Mouse (Mus musculus) kidney, postnatal 4 days (tissue): ENCODE data around the gene Traf7.
A peak's percentile ranks its signal among the peaks of the same experiment; 100 is the strongest.

Experiments
- DNase-seq, 2 experiments: peaks; one replicate each; pipeline ENCODE4 v3.0.0; 2021; ENCODE audit warnings: mixed read lengths in 2 of 2

Traf7 gene

DNA sequence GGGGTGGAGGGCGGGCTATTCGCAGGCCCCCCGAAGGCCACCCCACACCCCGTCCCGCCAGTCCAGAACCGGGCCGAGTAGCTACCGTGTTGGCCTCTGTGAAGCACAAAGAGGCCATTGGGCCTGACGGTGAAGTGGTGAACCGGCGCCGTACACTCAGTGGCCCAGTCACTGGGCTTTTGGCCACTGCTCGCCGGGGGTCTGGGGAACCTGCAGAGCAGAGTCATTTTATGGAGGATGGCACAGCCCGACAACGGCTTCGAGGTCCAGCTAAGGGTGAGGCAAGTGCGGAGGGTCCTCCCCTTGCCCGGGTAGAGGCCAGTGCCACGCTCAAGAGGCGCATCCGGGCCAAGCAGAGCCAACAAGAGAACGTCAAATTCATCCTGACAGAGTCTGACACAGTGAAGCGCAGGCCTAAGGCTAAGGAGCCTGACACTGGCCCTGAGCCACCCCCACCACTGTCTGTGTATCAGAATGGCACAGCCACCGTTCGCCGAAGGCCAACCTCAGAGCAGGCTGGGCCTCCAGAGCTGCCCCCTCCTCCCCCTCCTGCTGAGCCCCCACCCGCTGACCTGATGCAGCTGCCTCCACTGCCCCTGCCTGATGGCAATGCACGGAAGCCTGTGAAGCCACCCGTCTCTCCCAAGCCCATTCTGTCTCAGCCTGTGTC, 22.3 kb downstream of the Traf7 start:
- no peak for DNase-seq

DNA sequence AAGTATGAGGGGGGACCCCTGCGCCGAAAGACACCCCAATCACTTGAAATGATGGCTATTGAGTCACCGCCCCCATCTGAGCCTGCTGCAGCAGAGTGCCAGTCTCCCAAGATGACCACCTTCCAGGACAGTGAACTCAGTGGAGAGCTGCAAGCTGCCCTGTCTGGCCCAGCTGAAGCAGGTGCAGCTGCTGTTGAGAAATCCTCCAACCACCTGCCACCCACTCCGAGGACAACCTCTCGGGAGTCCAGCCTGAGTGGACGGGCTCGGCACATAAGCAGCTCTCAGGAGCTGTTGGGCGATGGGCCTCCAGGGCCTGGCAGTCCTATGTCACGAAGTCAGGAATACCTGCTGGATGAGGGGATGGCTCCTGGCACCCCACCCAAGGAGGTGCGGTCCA, 23.7 kb downstream of the Traf7 start:
- no peak for DNase-seq

DNA sequence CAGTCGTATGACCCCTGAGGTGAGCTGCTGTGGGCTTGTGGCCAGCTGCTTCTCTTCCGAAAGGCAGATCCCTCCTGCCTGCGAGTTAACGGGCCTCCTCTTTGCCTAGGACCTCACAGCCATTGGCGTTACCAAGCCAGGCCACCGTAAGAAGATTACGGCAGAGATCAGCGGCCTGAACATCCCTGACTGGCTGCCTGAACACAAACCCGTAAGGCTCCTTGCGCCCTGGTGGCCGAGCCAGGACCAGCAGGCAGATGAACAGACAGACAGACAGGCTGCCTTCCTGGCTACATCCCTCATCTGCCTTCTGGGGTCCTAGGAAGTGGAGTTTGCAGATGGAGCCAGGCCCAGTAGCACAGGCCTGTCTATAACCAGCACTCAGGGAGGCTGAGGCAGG, 25.5 kb downstream of the Traf7 start:
- DNase-seq: peak in 1 of 2 experiments; percentile 35

DNA sequence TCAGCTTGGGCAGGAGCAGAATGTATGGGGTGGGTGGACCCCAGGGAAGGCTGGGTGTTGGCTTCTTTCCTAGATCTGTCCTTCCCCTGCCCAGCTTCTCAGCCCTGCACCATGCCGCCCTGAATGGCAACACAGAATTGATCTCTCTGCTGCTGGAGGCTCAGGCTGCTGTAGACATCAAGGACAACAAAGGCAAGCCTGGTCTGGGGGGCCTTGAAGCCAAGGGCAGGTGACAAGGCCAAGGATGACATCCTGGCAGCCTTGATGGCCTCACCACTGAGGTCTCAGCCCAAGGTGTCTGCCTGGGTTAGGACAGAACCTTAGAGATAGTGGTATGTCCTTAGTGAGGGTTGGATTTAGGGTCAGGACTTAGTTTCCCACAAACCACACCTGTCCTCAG, 31.7 kb downstream of the Traf7 start:
- no peak for DNase-seq

DNA sequence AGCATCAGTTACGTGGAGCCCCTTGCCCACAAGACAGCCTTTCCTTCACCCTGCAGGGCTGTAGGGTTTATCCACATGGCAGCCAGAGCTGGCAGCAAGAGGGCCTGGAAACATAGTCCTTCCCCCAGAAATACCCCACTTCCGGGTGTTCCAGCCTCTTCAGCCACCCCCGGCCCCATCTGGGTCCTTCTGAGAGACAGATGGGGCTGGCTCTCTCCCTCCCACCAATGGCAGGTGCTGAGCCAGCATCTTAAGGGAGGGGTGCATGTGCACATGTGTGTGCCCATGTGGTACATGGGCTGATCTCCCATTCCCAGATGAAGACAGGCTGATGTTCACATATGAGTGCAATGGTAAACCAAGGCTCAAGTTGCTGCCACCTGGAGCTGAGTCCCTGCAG, 32.3 kb downstream of the Traf7 start:
- DNase-seq: no peak

DNA sequence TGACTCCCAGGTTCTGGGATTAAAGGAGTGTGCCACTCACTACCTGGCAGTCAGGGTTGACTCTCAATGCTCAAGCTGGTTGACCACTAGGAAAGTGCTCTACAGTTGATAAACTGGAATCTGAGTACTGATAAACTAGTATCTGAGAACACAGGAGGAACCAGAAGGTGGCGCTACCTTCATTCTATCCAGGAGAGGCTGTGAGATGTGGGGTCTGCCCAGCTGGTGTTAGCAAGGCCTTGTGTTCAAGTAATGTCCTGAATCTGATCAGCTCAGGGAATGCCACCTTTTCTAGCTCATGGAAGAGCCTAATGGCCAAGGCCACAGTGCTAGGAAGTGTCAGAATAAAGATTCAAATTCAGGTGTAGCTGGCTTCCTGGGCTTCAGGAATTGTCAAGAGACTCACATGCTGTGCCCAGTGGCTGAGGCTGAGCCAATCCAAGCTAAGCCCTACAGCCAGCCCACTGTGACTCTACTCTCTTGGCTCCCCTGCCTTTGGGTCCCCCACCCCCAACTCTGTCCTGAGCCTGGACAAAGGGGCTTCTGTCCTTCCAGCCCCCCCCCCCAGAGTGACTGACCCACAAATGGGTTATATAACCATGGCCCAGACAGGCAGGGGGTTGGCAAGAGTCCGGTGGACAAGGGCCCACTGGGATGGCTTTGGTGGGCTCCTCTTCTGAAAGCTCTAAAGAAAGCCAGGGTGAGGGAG, 33.0 kb downstream of the Traf7 start:
- peak; percentile 69 to 75 for DNase-seq

DNA sequence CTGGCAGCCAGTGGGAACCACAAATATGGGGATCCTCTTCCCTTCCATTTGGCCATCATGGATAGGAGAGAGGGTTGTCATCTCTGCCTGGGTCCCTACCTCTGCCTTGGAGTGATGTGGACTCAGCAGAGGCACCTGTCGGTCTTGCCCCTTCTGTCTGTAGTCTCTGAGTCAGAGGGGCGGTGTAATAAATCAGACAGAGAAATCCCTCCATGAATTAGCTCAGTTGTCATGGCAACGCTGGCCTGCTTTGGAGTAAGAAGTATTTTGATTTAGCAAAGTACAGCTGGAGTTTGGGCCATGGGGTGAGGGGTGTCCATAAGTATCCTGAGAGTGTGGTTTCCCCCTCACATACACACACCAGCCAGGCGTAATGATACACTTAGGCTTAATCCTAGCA, 37.3 kb downstream of the Traf7 start:
- peak in 1 of 2 experiments; percentile 51 for DNase-seq

DNA sequence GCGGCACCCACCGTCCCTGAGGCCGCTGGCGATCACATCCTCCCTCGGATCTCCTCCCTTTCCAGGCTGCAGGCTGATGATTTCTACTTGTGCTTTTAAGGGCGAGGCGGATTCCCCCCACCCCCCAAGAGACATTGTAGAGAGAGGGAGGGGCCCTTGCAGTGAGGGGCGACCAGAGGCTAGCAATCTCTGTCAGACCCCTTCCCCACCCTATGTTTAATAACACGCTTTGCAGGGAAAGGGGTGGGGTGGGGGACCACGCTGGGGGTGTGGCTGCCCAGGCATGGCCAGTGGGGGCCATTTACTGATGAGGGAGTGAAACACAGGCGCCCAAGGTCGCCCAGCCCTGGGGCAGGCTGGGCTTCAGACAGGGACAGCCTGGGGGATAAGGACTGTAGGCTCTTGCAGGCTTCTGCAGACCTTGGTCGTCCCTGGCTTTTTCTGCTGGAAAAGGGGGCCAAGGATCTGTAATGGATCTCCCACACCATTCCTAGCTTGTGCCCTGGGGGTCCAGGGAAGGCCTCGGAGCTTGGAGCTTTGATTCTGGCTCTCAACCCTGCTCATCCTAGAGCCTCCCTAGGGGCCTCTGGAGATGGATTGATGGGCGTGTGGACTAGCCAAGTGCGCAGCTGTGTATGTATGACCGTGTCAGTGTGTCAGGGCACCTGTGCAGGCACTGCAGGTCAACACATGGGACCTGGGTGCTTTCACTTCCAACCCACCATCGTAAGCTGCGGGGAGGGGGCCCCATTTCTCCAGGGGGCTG, 38.3 kb downstream of the Traf7 start:
- no peak for DNase-seq

DNA sequence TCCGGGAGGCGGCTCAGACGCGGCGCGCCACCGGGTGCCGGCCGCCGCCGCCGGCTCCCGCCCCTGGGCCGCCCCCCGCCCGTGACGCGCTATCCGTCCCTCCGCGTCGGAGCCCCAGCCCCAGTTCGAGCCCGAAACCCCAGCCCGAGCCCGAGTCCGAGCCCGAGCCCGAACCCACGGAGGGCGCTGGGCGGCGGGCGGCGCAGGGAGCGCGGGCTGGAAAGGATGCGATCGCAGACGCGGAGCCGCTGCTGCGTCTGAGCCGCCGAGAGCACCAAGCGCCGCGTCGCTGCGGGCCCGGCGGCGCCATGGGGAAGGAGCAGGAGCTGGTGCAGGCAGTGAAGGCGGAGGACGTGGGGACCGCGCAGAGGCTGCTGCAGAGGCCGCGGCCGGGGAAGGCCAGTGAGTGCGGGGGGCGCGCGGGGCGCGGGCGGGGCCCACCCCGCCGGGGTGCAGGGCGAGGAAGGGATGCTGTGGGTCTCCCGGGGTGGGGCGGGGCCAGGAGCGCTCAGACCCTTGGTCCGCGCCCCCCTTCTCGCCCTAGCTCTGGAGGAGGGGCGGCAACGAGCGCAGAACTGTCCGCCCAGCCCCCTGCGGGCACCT, 39.0 kb downstream of the Traf7 start:
- peak; percentile 58 to 72 for DNase-seq

DNA sequence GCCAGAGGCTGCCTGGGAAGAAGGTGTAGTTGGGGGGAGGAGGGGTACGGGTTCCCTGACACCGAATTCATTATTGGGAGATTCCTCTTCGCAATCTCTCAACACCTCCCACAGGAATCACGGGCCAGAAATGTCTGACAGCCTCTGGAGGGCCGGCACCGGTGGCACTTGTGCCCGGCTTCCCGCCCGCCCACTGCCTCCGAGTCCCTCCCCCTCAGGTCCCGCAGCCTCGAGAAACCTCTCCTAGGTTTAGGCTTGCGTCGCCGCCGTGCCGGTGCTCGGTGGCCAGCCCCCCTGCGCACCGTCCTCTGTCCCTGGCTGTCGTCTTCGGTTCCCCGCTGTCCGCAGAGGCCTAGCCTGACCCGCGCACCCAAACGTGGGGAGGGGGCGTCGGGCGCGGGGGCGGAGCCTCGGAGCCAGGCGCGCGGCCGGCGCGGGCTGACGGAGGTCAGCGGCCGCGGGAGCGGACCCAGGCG, 39.5 kb downstream of the Traf7 start, which contains the start of gene Caskin1:
TSS of gene Caskin1 (plus strand) at position 416 of the 476 bp plus-strand sequence.
- DNase-seq: peak; percentile 52 to 70

DNA sequence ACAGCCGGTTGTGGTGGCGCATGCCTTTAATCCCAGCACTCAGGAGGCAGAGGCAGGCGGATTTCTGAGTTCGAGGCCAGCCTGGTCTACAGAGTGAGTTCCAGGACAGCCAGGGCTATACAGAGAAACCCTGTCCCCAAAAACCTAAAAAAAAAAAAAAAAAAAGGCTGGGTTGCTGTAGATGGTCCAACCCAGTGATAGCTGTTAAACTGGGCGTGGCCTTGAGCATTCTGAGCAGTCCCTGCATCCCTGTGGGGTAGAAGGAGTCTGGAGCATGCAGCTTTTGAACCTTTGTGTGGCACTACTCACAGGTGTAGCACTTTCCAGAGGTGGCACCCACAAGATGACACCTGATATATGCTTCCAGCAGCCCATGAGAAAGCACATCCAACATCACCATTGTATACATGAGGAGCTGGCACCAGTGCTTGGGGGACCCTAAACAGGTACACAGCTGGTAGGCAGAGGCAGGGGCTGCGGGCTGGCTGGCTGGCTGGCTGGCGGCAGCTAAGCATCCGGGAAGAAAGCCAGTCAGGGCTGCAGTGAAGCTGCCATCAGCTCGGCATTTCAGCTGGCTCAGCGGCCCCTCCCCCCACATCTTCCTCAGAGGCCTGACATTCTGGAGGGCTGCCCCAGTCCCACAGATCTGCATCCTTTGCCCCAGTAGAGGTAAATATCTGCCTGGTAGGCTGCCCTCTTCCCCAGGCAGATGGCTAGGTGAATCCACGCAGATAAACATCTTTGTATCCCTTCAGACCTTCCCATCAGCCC, 42.5 kb downstream of the Traf7 start:
- peak; percentile 47 to 57 for DNase-seq

DNA sequence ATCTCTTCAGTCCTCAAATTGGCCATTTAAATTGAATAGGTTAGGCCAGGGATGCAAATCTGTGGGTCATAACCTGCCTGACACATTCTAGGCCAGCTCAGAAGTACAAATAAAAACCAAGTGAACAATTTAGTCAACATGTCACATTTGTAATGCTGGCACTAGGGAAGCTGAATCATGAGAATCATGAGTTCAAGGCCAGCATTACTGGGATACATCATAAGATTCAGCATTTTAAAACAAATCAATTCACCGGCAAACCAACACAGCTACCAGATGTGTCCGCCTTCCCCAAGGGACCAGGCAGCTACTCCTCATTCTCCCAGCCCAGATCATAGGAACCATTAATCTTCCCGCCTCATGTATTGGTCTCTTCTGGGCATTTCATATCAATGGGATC, 44.2 kb downstream of the Traf7 start:
- DNase-seq: no peak

DNA sequence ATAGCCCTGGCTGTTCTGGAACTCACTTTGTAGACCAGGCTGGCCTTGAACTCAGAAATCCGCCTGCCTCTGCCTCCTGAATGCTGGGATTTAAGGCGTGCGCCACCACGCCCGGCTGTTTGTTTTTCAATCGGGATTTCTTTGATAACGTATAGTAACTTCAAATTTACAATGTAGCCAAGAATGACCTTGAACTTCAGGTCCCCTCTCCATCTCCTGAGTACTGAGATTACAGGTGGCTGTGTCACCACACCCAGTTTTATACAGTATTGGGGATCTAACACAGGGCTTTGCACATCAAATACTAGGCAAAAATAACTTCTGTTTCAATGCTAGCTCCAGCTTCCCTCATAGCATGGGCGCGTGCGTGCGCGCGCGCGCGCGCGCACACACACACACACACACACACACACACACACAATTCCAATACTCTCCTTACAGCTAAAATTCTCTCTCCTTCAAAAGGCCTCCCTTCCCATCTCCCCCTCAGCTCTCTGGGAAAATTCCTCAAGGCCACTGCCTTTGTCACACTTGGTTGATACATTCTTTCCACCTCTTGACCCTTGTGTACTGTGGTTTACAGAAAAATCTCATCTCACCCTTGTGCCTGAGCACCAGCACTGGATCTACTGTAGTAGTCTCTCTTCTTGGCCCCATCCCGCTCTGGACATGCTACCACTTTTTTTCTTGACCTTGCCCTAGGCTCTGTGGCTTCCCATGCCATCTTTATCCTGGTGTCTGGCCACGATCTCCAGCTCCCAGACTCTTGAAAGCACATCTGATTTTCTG, 46.5 kb downstream of the Traf7 start:
- no peak for DNase-seq

DNA sequence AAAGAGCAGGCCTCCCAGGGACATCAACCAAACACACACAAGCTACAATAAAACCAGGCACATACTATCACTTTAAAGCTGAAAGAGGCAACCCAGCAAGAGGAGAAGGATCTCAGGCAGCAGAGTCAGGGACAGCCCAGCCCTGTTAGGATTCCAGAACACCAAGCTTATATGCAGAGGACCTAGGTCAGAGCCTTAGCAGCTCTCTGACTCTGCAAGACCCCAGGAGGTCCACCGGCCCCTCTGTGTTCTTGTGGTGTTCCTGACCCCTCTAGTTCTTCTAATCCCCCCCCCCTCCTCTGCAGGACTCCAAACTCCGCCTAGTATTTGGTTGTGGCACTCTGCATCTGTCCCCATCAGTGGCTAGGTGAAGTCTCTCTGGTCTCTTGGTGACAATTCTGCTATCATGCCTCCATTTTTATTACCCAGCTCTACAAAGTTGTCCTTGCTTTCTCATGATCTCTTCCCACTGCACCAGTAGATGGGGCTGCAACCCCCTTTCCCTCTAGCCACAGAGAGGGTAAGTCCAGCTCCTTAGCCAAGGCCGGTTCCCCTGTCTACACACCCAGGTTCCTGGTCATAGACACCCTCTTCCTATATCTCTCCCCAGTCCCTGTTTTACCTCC, 47.4 kb downstream of the Traf7 start:
- peak; percentile 45 to 56 for DNase-seq

DNA sequence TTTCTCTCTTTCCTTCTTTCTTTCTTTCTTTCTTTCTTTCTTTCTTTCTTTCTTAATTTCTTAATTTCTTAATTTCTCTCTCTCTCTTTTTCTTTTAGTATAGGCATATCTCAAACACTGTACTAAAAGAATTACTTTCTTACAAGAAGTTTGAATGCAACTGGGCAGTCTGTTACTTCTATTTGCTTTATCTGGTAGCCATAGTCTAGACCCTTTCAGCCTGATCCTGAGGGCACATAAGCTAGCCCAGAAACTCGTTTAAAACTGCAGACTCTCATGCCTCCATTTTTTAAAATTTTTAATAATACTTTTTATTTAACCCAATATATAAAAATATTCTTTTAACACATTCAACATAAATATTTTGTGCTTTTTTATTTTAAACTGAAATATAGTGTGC, 48.3 kb downstream of the Traf7 start:
- no peak for DNase-seq

DNA sequence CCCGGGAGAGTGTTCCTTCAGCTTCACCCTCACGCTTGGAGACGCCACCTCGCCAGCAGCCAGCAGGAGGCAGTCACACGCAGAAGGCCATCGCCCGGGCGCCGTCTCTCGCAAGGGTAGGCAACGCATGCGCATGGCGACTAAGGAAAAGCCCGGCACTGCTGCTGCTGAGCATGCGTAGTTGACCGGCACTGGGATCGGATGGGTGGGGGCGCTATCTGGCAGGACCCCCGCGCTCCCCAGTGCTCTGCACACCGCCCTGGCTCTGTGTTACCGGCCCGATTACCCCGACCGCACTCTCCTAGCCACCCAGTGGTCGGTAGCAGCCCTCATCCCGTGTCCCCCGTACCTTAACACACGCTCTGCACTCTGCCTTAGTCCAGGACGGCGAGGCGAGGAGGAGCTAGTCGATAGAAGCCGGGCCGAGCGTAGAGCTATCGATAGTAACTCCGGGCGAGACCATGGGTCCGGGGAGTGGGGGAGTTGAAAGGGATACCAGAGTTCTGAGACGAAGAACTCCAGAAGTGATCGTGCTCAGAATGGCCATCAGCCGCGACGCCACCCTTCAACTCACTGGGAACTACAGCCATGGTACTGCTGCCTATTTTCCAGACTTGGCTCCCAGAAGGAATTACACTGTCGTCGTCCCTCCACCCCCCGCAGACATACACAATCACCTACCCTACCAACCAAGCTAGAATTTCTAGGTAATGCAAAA, 48.9 kb downstream of the Traf7 start, which contains the start of gene Mlst8:
TSS of gene Mlst8 (minus strand) at position 416 of the 718 bp plus-strand sequence.
- DNase-seq: peak; percentile 99

DNA sequence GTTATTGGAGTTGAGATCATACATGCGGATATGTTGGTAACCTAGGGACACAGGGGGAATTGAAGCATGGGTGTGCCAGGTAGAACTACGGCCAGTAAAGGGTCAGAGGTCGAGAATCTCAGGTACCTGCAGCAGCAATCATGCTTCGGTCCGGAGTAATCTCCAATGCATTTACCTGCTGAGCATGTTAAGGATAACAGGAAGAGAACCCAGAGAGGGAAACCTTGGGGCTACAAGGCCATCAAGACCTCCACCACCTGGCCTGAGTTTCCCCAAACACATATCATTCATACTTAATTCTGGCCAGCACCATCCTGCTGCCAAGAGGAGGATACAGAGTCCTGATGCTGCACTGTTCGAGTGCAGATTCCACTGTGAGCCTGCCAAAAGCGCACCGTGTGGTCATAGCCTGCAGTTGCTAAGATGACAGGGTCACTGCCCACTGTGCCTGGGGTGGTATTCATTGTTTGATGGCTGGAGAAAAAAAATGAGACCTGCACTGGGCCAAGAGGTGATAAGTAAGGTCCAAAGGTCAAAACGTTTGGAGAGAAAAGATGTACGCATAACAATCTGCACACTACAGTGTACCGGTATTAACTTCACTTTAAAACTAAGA, 49.6 kb downstream of the Traf7 start:
- peak in 1 of 2 experiments; percentile 39 for DNase-seq

DNA sequence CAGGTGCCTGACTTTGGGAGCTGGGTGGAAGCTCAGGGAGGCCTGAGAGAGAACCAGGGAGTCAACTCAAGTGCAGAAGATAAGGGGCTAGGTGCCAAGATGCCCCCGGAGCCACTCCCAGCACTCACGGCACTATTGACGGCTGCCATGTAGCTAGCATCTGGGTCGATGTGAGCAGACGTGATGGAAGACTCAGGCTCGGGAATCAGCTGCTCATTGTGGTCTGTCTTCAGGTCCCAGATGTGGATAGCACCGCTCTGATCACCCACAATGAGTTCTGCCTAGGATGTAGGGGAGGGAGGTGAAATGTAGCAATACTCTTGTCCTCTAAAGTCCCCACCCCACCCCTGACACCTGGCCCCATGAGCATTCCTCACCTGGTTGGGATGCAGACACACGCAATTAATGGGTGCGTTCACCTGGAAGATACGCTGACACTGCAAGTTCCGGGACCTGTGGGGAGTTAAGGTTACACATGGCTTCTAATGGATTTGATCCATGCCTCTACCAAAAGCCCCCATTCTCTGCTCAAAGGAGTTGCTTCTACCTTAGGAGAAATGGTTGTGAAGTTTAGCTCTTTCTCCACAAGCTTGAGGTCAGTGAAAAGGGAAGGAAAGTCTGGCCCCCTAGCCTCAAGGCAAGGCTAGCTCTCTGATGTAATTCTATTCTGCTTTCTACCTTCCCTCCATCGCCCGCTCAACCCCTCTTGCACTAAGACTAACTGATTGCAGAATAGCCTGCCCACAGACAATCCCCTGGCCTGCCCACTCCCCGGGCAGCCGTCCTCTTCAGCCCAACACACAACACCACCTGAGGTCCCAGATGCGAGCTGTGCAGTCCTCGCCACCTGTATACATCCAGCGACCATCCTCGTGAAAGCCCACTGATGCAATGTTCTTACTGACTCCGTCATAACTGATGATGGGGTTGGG, 50.4 kb downstream of the Traf7 start:
- DNase-seq: no peak
